Mouse (Mus musculus) brown adipose tissue, adult 24 weeks (tissue): ENCODE measurements around the gene Cyfip1. TPM values are rescaled to one million over a fixed set of nuclear protein-coding genes. Genes with fewer than 3 reads are reported as not detected.

ENCODE experiments used
- H3K27ac ChIP-seq: fragments of 200-500 bp; replicated peaks from 2 replicates; pipeline ENCODE4 v1.5.1; 2012; ENCODE audit warnings: low read depth, mild to moderate bottlenecking, low read length
- H3K4me1 ChIP-seq: fragments of 200-500 bp; 2 replicates; pipeline ENCODE4 v1.6.1; 2012; ENCODE audit warnings: low read length, mixed read lengths; ENCODE audit not compliant: control insufficient read depth, insufficient read depth, insufficient read length
- H3K4me3 ChIP-seq: fragments of 200-500 bp; 2 replicates; pipeline ENCODE4 v1.5.1; 2012; ENCODE audit warnings: low read depth, mild to moderate bottlenecking, low read length, moderate library complexity; ENCODE audit not compliant: insufficient read depth
- polyA plus RNA-seq: library from polyadenylated mRNA; stranded (reverse); fragments of >200 nt; gene quantifications from 2 replicates; pipeline ENCODE4 v1.2.4, GENCODE M21; 2012; ENCODE audit not compliant: missing spikeins, insufficient read depth, insufficient read length

The Cyfip1 gene
- polyA plus RNA-seq, 1 experiment = 28.6 TPM

DNA sequence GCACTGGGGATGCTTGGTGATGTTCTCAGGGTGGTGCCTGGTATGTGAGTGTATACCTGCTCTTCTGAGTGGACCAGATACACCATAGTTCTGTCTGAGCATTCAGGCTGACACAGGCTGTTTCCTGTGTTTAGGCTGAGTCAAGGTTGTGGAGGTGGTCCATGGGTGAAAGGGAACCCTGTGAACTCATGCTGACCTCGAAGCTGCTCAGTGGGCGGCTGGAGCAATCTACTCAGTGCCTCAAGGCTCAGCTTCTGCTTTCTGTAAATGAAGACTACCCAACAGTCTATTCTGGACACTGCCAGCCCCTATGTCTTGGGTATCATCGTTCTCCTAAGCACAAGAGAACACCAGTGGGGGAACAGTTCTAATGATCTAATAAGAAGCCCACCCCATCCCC is 14.1 kb downstream of the Cyfip1 start:
- Histone ChIP-seq H3K27ac (no peak overlapping the region), H3K4me1 (peaks cover 31% of the 10 kb centered on the region), H3K4me3 (no peak overlapping the region)

DNA sequence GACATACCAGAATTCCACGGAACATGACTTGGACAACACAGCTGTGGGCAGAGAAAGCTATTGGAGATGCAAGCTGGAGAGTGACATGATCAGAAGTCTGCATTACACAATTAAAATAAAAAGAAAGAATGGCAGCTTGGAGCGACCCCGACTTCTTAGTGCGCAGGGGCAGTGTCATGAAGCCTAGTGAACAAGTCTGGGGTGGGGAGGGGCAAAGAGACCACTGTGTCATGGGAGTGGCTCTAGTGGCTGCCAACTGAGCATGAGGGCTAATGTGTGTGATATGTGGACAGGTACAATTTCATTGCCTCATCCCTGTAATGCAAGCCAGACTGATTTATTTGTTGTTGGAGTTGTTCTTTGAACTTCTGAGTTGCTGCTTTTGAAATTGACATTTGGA is 15.2 kb downstream of the Cyfip1 start:
- no peak overlapping the region for H3K4me3 ChIP-seq
- H3K4me1 ChIP-seq = peaks cover 31% of the 10 kb centered on the region
- H3K27ac ChIP-seq = no peak overlapping the region

DNA sequence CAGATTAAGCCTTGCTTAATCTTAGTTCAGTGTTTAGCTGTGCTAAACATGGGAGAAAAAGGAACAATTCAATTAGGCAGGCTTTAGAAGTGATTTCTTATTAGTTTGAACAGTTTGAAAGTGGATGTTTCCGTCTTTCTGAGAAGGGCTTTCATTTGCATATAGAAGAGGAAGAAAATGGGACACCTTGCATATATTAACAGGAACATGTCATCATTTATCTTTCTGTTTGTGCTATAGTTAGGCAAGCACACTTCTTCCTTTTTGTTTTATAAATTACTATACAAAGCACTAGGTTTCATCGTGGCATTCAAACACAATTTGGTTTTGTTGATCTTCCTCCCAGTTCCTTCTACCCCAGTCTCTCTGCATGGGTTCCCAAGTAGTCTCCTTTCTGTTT is 16.2 kb downstream of the Cyfip1 start:
- Histone ChIP-seq H3K4me1 (peaks cover 26% of the 10 kb centered on the region), H3K27ac (no peak overlapping the region), H3K4me3 (no peak overlapping the region)

DNA sequence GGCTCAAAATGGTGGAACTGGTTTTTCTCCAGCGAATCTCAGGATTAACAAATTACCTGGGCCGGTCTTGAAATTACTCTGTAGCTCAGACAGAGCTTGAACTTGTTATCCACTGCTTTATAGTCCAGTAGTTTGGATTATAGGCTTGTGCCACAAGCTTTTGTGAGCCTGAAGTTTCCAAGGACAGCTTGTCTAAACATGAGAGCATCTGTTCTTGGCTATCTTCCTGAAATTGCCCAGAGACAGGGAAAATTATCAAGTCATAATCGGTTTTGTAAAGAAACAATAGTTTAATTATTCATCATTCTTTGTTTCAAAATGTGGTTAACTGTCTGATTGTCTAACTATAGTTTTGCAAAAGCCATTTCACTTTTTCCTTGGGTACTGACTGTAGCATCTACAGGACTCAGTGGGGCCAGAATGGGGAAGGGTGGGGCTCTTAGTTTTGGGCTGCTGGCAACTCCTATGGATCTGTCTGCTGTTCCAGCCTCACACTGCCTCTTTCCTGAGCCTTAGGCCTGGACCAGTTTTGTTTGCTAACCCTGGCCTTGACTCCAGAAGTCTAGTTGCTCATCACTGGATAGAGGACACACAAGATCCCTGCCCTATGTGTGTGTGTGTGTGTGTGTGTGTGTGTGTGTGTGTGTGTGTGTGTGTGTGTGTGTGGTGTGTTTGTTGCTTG is 17.4 kb downstream of the Cyfip1 start:
- Histone ChIP-seq H3K27ac (no peak overlapping the region), H3K4me3 (no peak overlapping the region), H3K4me1 (peaks cover 22% of the 10 kb centered on the region)

DNA sequence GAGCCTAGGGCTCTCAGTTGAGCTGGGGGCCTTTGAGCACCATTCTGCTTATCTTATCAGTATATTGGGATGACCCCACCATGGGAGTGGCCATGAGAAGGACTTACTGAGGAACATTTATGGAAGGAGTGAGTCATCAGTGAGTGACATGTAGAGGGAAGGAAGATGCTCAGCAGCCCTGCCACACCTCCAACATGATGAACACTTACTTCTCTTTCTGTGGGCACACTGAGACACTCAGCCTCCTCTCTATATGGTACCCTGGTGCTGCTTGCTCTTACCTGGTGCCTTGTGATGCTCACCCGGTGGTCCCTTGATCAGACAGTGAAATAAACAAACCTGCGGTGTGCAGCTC is 17.9 kb downstream of the Cyfip1 start:
- Histone ChIP-seq H3K4me1 (peaks cover 17% of the 10 kb centered on the region), H3K27ac (0 out of 2 replicates have a peak overlapping the region, but pooled peaks have one; percentile 12), H3K4me3 (no peak overlapping the region)

DNA sequence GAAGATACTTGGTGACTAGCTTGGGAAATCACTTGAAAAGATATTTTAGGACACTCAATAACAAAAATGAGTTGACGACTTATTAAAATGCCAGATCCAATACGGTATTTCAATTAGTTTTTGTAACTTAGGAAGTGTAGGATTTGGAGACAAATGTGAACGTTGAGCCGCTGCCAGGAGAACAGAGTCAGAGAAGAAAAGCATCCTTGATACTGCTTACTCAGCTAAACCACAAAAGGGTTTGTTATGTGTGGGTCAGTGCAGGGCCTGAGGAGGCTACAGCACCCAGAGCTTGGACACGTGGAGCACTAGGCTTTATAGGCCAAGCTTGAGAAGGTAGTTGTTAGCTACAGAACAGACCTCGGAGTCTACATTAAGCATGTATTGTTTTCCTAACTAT is 18.4 kb downstream of the Cyfip1 start:
- Histone ChIP-seq H3K4me1 (peaks cover 17% of the 10 kb centered on the region), H3K4me3 (no peak overlapping the region), H3K27ac (no peak overlapping the region)

DNA sequence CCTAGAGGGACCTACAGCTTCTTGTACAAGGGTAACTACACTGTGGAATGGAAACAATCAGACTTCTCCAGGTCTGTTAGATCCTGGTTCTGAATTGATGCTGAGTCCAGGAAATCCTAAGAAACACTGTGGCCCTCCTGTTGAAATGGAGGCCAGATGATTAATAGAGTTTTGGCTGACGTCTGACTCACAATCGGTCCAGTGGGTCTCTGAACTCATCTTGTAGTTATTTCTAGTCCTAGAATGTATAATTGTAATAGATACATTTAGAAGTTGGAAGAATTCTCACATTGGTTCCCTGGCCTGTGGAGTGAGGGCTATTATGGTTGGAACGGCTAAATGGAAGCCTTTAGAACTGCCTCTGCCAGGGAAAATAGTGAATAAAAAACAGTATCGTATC is 19.6 kb downstream of the Cyfip1 start:
- Histone ChIP-seq H3K4me1 (peaks cover 17% of the 10 kb centered on the region), H3K27ac (no peak overlapping the region), H3K4me3 (no peak overlapping the region)

DNA sequence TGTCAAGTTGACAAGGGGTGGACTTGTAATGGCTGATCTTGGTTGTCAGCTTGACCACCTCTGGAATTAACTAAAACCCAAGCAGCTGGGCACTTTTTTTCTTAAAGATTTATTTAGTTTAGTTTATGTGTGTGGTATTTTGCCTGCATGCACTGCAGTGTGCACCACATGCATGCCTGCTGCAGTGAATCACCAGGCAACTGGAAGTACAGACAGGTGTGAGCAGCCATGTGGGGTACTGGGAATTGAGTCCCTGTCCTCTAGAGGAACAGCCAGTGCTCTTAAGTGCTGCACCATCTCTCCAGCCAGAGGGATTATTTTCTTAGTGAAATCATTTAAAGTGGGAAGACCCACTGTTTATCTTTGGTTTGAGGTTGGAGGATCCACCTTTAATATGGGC is 23.5 kb downstream of the Cyfip1 start:
- H3K4me3 ChIP-seq = no peak overlapping the region
- H3K27ac ChIP-seq = no peak overlapping the region
- peaks cover under 1% of the 10 kb centered on the region for H3K4me1 ChIP-seq

DNA sequence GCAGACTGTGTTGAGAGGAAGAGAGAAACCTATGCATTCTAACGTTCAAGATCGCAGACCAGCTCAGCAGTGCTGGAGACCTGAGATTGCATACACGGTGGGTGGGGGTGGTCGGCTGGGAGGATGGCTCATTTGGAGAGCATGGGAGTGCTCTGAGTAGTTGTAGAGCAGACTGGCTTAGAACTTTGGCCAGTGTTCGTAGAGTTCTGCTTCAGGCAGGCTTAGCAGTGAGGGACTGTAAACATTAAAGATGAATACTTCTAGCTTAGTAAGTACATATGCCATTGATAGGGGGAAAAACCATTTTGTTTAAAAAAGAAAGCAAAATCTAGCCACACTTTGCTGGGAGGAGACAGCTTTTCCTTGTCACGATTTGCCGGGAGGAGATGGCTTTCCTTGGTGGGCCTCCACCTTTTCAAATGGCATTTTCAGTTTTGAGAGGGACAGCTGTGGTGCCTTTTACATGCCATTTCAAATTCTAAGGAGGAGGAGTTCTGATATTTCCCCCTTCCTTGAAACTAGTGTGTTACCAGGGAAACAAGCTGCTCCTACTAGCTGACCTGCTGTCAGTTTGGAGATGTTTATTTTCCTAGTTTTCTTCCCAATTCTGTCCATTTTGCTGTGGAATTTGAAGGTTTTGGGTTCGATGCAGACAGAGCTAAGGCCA is 24.3 kb downstream of the Cyfip1 start:
- Histone ChIP-seq H3K27ac (no peak overlapping the region), H3K4me1 (no peaks in the 10 kb centered on the region; the same call in 1 of the 2 replicates), H3K4me3 (no peak overlapping the region)

DNA sequence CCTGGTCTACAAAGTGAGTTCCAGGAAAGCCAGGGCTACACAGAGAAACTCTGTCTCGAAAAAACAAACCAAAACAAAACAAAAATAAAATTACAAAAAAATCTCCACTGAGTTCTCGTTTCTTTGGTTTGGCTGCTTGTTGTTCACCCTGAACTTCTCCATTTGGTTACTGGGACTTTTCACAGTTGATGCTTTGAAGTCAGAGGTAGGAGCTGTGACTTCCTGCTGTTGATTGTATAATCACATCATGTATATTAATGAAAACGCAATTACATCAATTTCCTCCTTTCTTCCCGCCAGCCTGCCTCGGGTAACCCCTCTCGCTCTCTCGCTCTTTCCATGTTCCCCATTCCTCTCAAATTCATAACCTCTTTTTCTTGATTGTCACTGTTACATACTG is 26.7 kb downstream of the Cyfip1 start:
- Histone ChIP-seq H3K4me1 (no peaks in the 10 kb centered on the region; the same call in 1 of the 2 replicates), H3K27ac (no peak overlapping the region), H3K4me3 (no peak overlapping the region)

DNA sequence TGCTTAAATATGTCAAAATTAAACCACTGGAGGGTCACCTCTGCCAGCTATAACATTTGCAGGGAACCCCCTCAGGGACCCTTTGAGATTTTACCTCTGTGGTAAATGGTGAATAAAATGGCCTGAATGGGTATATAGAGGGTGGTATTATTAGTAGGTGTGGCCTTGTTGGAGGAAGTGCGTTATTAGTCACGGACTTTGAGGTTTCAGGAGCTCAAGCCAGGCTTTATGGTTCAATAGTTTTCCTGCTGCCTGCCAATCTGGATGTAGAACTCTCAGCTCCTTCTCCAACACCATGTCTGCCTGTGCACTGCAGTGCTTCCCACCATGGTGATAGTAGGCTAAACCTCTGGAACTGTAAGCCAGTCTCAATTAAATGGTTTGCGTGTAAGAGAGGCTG is 27.7 kb downstream of the Cyfip1 start:
- no peak overlapping the region for H3K27ac ChIP-seq
- H3K4me1 ChIP-seq = no peaks in the 10 kb centered on the region; the same call in 1 of the 2 replicates

DNA sequence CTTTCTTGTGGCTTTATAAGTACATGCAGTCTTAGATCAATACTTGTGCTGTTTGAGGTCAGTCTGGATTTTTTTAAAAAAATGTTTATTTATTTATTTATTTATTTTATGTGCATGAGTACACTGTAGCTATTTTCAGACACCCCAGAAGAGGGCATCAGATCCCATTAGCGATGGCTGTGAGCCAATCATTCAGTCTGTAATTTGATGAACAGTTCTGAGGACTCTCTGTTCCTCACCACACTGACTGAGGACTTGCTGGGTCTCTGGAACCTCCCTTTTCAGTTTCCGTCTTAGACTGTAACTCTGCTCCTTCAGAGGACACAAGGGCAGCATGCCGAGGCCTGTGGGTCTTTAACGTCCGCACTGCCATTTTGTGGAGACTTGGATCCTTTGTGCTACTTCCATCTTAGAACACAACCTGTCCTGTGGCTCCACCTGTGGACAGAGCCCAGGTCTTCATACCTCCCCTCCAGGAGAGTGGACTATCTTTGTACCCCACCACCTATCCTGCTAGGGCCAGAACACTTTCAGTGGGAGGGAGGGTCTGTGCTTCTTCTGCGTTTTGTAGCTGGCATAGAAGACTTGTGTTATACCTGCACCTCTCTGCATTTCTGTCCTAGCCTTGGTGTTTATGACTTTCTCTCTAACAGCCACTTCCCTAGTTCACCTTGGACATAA is 28.9 kb downstream of the Cyfip1 start:
- no peaks in the 10 kb centered on the region; the same call in 1 of the 2 replicates for H3K4me1 ChIP-seq
- no peak overlapping the region for H3K27ac ChIP-seq
- no peak overlapping the region for H3K4me3 ChIP-seq

More for the DNA sequence above, 27.7 kb downstream of the Cyfip1 start:
- no peak overlapping the region for H3K4me3 ChIP-seq

DNA sequence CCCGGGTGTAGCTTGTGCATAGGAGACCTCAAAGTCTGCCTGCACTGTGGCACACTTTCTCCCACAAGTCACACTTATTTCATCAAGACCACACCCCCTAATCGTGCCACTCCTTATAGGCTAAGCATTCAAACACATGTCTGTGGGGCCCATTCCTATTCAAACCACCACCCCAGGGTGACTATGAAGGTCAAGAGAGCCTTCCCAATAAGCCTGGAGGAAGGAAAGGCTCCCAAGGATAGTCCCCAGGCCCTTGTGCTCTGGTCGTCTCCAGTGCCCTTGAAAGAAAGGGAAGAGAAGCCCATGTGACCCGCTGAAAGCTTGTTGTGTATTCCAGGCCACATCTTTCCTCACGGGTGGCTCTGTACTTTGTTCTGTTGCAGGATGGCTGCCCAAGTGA is 29.9 kb downstream of the Cyfip1 start:
- Histone ChIP-seq H3K4me3 (no peak overlapping the region), H3K27ac (no peak overlapping the region), H3K4me1 (no peaks in the 10 kb centered on the region; the same call in 1 of the 2 replicates)

DNA sequence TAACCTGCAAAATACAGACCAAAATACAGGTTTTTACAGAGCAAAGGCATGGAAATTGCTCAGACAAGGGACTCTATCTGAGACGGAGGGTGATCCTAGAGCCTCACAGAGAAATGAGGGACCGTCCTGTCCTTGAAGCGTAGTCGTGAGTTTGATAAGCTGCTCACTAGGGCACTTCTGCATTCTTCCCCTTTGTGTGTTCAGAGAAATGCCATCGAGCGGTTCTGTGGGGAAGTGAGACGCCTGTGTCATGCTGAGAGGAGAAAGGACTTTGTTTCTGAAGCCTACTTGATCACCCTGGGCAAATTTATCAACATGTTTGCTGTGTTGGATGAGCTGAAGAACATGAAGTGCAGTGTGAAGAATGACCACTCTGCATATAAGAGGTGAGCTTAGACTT is 33.2 kb downstream of the Cyfip1 start:
- H3K27ac ChIP-seq = no peak overlapping the region
- no peaks in the 10 kb centered on the region for H3K4me1 ChIP-seq
- no peak overlapping the region for H3K4me3 ChIP-seq

DNA sequence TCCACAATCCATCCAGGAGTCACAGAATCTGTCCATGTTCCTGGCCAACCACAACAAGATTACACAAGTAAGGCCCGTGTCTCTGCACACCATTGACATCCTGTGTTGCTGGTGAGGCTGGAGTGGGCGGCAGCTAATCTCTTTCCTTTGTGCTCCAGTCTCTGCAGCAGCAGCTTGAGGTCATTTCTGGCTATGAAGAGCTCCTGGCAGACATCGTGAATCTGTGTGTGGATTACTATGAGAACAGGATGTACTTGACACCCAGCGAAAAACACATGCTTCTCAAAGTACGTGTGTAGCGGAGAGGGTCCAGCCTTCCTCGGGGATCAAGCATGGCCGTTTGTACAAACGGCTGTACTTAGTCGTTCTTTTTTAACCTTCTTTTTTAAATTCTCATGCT is 36.2 kb downstream of the Cyfip1 start:
- no peaks in the 10 kb centered on the region for H3K4me1 ChIP-seq
- no peak overlapping the region for H3K27ac ChIP-seq
- no peak overlapping the region for H3K4me3 ChIP-seq

DNA sequence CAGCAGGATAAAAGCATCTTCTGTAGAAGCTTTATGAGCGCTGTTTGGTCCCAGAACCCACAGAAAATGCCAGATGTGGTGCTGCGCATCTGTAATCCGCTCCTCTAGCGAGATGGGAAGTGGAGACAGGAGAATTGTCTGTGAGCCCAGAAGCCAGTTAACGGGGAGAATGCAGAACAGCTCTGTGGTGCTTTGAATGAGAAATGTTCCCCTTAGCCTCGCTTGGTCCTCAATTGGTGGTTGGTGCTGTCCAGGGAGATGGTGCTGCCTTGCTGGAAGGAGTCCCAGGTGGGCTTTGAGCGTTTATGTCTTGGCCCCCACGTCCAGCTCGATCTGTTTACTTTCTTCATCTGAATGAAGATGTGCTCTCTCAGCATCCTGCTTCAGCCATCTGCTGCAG is 39.3 kb downstream of the Cyfip1 start:
- Histone ChIP-seq H3K4me1 (no peaks in the 10 kb centered on the region), H3K27ac (no peak overlapping the region), H3K4me3 (no peak overlapping the region)
